Mouse (Mus musculus): ENCODE results near the gene Col23a1.

Col23a1 gene

GRCm38 (mm10) chr11:51431287-51431686, 141.6 kb downstream of the Col23a1 start:
- DNase-seq (ENCODE audit: low read depth, low spot score), result no peak

- no peak for DNase-seq (ENCODE audit: low read depth, low spot score)
Observed at GRCm38 (mm10) chr11:51431968-51432367, 142.2 kb downstream of the Col23a1 start.

GRCm38 (mm10) chr11:51442006-51442405, 152.3 kb downstream of the Col23a1 start:
- no peak for DNase-seq (ENCODE audit: low read depth, low spot score)

GRCm38 (mm10) chr11:51442599-51442998, 152.9 kb downstream of the Col23a1 start:
- no peak for DNase-seq (ENCODE audit: low read depth, low spot score)

GRCm38 (mm10) chr11:51443818-51444217, 154.1 kb downstream of the Col23a1 start:
- DNase-seq (ENCODE audit: low read depth, low spot score), result no peak

GRCm38 (mm10) chr11:51444649-51445048, 154.9 kb downstream of the Col23a1 start:
- DNase-seq (ENCODE audit: low read depth, low spot score), result no peak

- no peak for DNase-seq (ENCODE audit: low read depth, low spot score)
Observed at GRCm38 (mm10) chr11:51446711-51447425, 157.1 kb downstream of the Col23a1 start.

GRCm38 (mm10) chr11:51448256-51448655, 158.5 kb downstream of the Col23a1 start:
- DNase-seq (ENCODE audit: low read depth, low spot score), result no peak

GRCm38 (mm10) chr11:51448680-51449079, 159.0 kb downstream of the Col23a1 start:
- DNase-seq (ENCODE audit: low read depth, low spot score), result peak; percentile 24

GRCm38 (mm10) chr11:51449881-51450280, 160.2 kb downstream of the Col23a1 start:
- DNase-seq (ENCODE audit: low read depth, low spot score), result peak; percentile 54

GRCm38 (mm10) chr11:51451281-51451680, 161.6 kb downstream of the Col23a1 start:
- DNase-seq (ENCODE audit: low read depth, low spot score), result no peak

- DNase-seq (ENCODE audit: low read depth, low spot score), result no peak
Observed at GRCm38 (mm10) chr11:51451925-51452324, 162.2 kb downstream of the Col23a1 start.

GRCm38 (mm10) chr11:51453742-51454141, 164.0 kb downstream of the Col23a1 start:
- no peak for DNase-seq (ENCODE audit: low read depth, low spot score)

- DNase-seq (ENCODE audit: low read depth, low spot score), result no peak
Observed at GRCm38 (mm10) chr11:51455501-51455900, 165.8 kb downstream of the Col23a1 start.

- no peak for DNase-seq (ENCODE audit: low read depth, low spot score)
Observed at GRCm38 (mm10) chr11:51457624-51458023, 167.9 kb downstream of the Col23a1 start.

- DNase-seq (ENCODE audit: low read depth, low spot score), result no peak
Observed at GRCm38 (mm10) chr11:51458649-51459048, 168.9 kb downstream of the Col23a1 start.

GRCm38 (mm10) chr11:51459569-51460043, 169.9 kb downstream of the Col23a1 start:
- DNase-seq (ENCODE audit: low read depth, low spot score), result no peak

GRCm38 (mm10) chr11:51468737-51469136, 179.0 kb downstream of the Col23a1 start:
- DNase-seq (ENCODE audit: low read depth, low spot score), result no peak

GRCm38 (mm10) chr11:51469341-51469831, 179.7 kb downstream of the Col23a1 start:
- DNase-seq (ENCODE audit: low read depth, low spot score), result no peak

GRCm38 (mm10) chr11:51470383-51471144, 180.8 kb downstream of the Col23a1 start:
- no peak for DNase-seq (ENCODE audit: low read depth, low spot score)

GRCm38 (mm10) chr11:51473686-51474085, 184.0 kb downstream of the Col23a1 start:
- no peak for DNase-seq (ENCODE audit: low read depth, low spot score)

GRCm38 (mm10) chr11:51476543-51476942, 186.8 kb downstream of the Col23a1 start:
- no peak for DNase-seq (ENCODE audit: low read depth, low spot score)

GRCm38 (mm10) chr11:51477571-51477970, 187.9 kb downstream of the Col23a1 start:
- no peak for DNase-seq (ENCODE audit: low read depth, low spot score)

Measured in telencephalon, adult 2 months (tissue).